Mouse (Mus musculus) cerebellum, adult 2 months (tissue): ENCODE data around the gene Trpm5.

Experiments used
- CTCF ChIP-seq: fragments of 200-500 bp; IDR thresholded peaks from 2 replicates; pipeline ENCODE4 v1.5.1; 2011; ENCODE audit warnings: low read depth, mild to moderate bottlenecking, control low read depth, low read length, moderate library complexity, borderline replicate concordance; ENCODE audit not compliant: insufficient read depth
- POLR2A ChIP-seq: fragments of 200-500 bp; IDR thresholded peaks from 2 replicates; pipeline ENCODE4 v1.6.1; 2011; ENCODE audit warnings: low read length, control low read depth, borderline replicate concordance; ENCODE audit not compliant: insufficient read depth

DNA sequence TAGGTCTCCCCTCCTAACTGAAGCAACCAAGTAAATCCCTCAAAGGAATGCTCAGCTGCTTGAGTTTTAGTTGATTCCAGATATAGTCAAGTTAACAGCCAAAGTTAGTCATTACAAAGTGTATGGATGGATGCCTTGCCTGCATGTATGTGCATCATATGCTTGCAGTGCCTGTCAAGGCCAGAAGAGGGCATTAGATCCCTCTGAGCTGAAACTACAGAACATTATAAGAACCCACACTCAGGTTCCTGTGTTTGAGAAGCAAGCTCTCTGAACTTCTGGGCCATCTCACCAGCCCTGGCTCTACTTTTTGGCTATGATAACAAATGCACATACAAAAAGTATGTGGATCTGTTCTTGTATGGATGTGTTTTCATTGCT lies 49.6 kb downstream of the Trpm5 start:
- no peak for TF ChIP-seq CTCF
- TF ChIP-seq POLR2A: no peak
